Mouse (Mus musculus) CH12.LX (cell line): ENCODE results near the gene Slc5a11. TPM values are rescaled to one million over a fixed set of nuclear protein-coding genes. Genes with fewer than 3 reads are reported as not detected.

Experiments
- DNase-seq: peaks from one replicate; pipeline ENCODE4 v3.0.0-alpha.2; 2013; ENCODE audit errors: extremely low read depth
- H3K27ac ChIP-seq: 2 replicates; pipeline ENCODE4 v1.5.1; 2012; ENCODE audit warnings: low read depth, mild to moderate bottlenecking, control low read depth, moderate library complexity; ENCODE audit not compliant: insufficient read depth
- H3K27me3 ChIP-seq: replicated peaks from 2 replicates; pipeline ENCODE3; 2012; ENCODE audit warnings: inconsistent platforms
- H3K36me3 ChIP-seq, 2 experiments: replicated peaks in 1 of 2; 2 replicates each; pipeline versions ENCODE3 to v1.6.1; 2012; ENCODE audit warnings: inconsistent platforms in 1 of 2, low read length in 1 of 2, mild to moderate bottlenecking in 1 of 2, mixed read lengths in 1 of 2, moderate library complexity in 1 of 2; ENCODE audit not compliant: control insufficient read depth in 1 of 2, insufficient read depth in 1 of 2
- H3K4me1 ChIP-seq, 2 experiments: 2 replicates each; pipeline ENCODE4 v1.6.1; 2012; ENCODE audit warnings: inconsistent platforms in 1 of 2, moderate library complexity in 1 of 2; ENCODE audit not compliant: insufficient read depth in 2 of 2, control insufficient read depth in 1 of 2
- H3K4me2 ChIP-seq: 2 replicates; pipeline ENCODE4 v1.6.1; 2012; ENCODE audit warnings: low read depth, mild to moderate bottlenecking, control low read depth; ENCODE audit not compliant: poor library complexity, insufficient read depth, severe bottlenecking
- H3K4me3 ChIP-seq, 3 experiments: fragments of 150-350 bp in 1 of 3; sonication (generic) in 1 of 3; replicated peaks in 1 of 3; 2 replicates each; pipeline versions ENCODE3 to v1.5.1; 2011 to 2012; ENCODE audit warnings: low read depth in 2 of 3, low read length in 2 of 3, mild to moderate bottlenecking in 2 of 3, moderate library complexity in 2 of 3, control low read depth in 1 of 3, improper control_type of control experiment in 1 of 3, inconsistent platforms in 1 of 3, mixed read lengths in 1 of 3; ENCODE audit not compliant: poor library complexity in 1 of 3
- H3K79me2 ChIP-seq: replicated peaks from 2 replicates; pipeline ENCODE4 v1.6.1; 2012; ENCODE audit warnings: mild to moderate bottlenecking, moderate library complexity; ENCODE audit not compliant: control insufficient read depth, poor library complexity, insufficient read depth, severe bottlenecking; ENCODE audit errors: extremely low read depth
- H3K9ac ChIP-seq: 2 replicates; pipeline ENCODE4 v1.6.1; 2012; ENCODE audit warnings: low read depth, mild to moderate bottlenecking, control low read depth, moderate library complexity; ENCODE audit not compliant: insufficient read depth
- H3K9me3 ChIP-seq: replicated peaks from 2 replicates; pipeline ENCODE3; 2012; ENCODE audit warnings: low read length, inconsistent platforms, mixed read lengths
- BHLHE40 ChIP-seq: IDR thresholded peaks from 2 replicates; pipeline ENCODE4 v1.6.1; 2011; ENCODE audit warnings: mild to moderate bottlenecking, low read depth, low read length, improper control_type of control experiment
- CHD2 ChIP-seq: IDR thresholded peaks from 2 replicates; pipeline ENCODE4 v1.6.1; 2011; ENCODE audit warnings: low read length, improper control_type of control experiment
- CTCF ChIP-seq, 2 experiments: IDR thresholded peaks in 1 of 2; conservative IDR thresholded peaks in 1 of 2; 2 replicates each; pipeline ENCODE4 v1.5.1; 2011 to 2012; ENCODE audit warnings: low read depth in 2 of 2, low read length in 2 of 2, improper control_type of control experiment in 1 of 2, inconsistent platforms in 1 of 2, mild to moderate bottlenecking in 1 of 2, moderate library complexity in 1 of 2
- E2F4 ChIP-seq: IDR thresholded peaks from 2 replicates; pipeline ENCODE4 v1.6.1; 2011; ENCODE audit warnings: low read depth, low read length, improper control_type of control experiment; ENCODE audit not compliant: insufficient replicate concordance
- ELF1 ChIP-seq: IDR thresholded peaks from 2 replicates; pipeline ENCODE4 v1.6.1; 2014; ENCODE audit warnings: low read depth, mild to moderate bottlenecking, inconsistent platforms, low read length, improper control_type of control experiment
- EP300 ChIP-seq: IDR thresholded peaks from 2 replicates; pipeline ENCODE4 v1.6.1; 2011; ENCODE audit warnings: low read length, improper control_type of control experiment
- ETS1 ChIP-seq: conservative IDR thresholded peaks from 2 replicates; pipeline ENCODE4 v1.6.1; 2012; ENCODE audit warnings: low read depth, mild to moderate bottlenecking, inconsistent platforms, low read length, improper control_type of control experiment, moderate library complexity
- GABPA ChIP-seq: IDR thresholded peaks from 2 replicates; pipeline ENCODE4 v1.6.1; 2012; ENCODE audit warnings: low read depth, low read length, improper control_type of control experiment, inconsistent platforms; ENCODE audit not compliant: insufficient replicate concordance
- HCFC1 ChIP-seq: IDR thresholded peaks from 2 replicates; pipeline ENCODE4 v1.6.1; 2012; ENCODE audit warnings: low read depth, mild to moderate bottlenecking, inconsistent platforms, low read length, improper control_type of control experiment
- JUND ChIP-seq: conservative IDR thresholded peaks from 2 replicates; pipeline ENCODE4 v1.6.1; 2011; ENCODE audit warnings: low read depth, low read length, improper control_type of control experiment
- MAFK ChIP-seq: IDR thresholded peaks from 2 replicates; pipeline ENCODE4 v1.6.1; 2011; ENCODE audit warnings: low read length, improper control_type of control experiment; ENCODE audit not compliant: insufficient replicate concordance
- MAX ChIP-seq: IDR thresholded peaks from 2 replicates; pipeline ENCODE4 v1.6.1; 2011; ENCODE audit warnings: low read length, improper control_type of control experiment
- MEF2A ChIP-seq: IDR thresholded peaks from 2 replicates; pipeline ENCODE4 v1.6.1; 2014; ENCODE audit warnings: low read depth, mild to moderate bottlenecking, inconsistent platforms, low read length, improper control_type of control experiment, borderline replicate concordance
- MXI1 ChIP-seq: IDR thresholded peaks from 2 replicates; pipeline ENCODE4 v1.6.1; 2011; ENCODE audit warnings: mild to moderate bottlenecking, low read depth, low read length, improper control_type of control experiment
- MYC ChIP-seq: IDR thresholded peaks from 2 replicates; pipeline ENCODE4 v1.6.1; 2011; ENCODE audit warnings: low read depth, mild to moderate bottlenecking, improper control_type of control experiment, low read length
- NELFE ChIP-seq: IDR thresholded peaks from 2 replicates; pipeline ENCODE4 v1.6.1; 2011; ENCODE audit warnings: low read depth, low read length, improper control_type of control experiment
- NRF1 ChIP-seq: IDR thresholded peaks from 2 replicates; pipeline ENCODE4 v1.6.1; 2014; ENCODE audit warnings: low read depth, mild to moderate bottlenecking, inconsistent platforms, low read length, improper control_type of control experiment, moderate library complexity
- PAX5 ChIP-seq: IDR thresholded peaks from 2 replicates; pipeline ENCODE4 v1.6.1; 2012; ENCODE audit warnings: low read length, inconsistent platforms, mixed read lengths
- POLR2A ChIP-seq: IDR thresholded peaks from 2 replicates; pipeline ENCODE4 v1.6.1; 2011; ENCODE audit warnings: low read depth, mild to moderate bottlenecking, improper control_type of control experiment, low read length
- SIN3A ChIP-seq: IDR thresholded peaks from 2 replicates; pipeline ENCODE4 v1.6.1; 2012; ENCODE audit warnings: low read length, improper control_type of control experiment, inconsistent platforms
- SMC3 ChIP-seq: IDR thresholded peaks from 2 replicates; pipeline ENCODE4 v1.6.1; 2011; ENCODE audit warnings: low read depth, low read length, improper control_type of control experiment
- TBP ChIP-seq: conservative IDR thresholded peaks from 2 replicates; pipeline ENCODE4 v1.6.1; 2011; ENCODE audit warnings: low read depth, low read length, improper control_type of control experiment
- TCF12 ChIP-seq: IDR thresholded peaks from 2 replicates; pipeline ENCODE4 v1.6.1; 2014; ENCODE audit warnings: low read depth, mild to moderate bottlenecking, inconsistent platforms, low read length, improper control_type of control experiment
- UBTF ChIP-seq: IDR thresholded peaks from 2 replicates; pipeline ENCODE4 v1.6.1; 2012; ENCODE audit warnings: low read depth, mild to moderate bottlenecking, inconsistent platforms, low read length, improper control_type of control experiment, moderate library complexity
- USF1 ChIP-seq: IDR thresholded peaks from 2 replicates; pipeline ENCODE4 v1.6.1; 2014; ENCODE audit warnings: low read depth, mild to moderate bottlenecking, inconsistent platforms, low read length, improper control_type of control experiment
- USF2 ChIP-seq: conservative IDR thresholded peaks from 2 replicates; pipeline ENCODE4 v1.6.1; 2011; ENCODE audit warnings: low read depth, low read length, improper control_type of control experiment
- ZC3H11A ChIP-seq: IDR thresholded peaks from 2 replicates; pipeline ENCODE4 v1.6.1; 2012; ENCODE audit warnings: low read depth, mild to moderate bottlenecking, inconsistent platforms, low read length, improper control_type of control experiment
- ZKSCAN1 ChIP-seq: IDR thresholded peaks from 2 replicates; pipeline ENCODE4 v1.6.1; 2012; ENCODE audit warnings: low read depth, inconsistent platforms, low read length, improper control_type of control experiment, borderline replicate concordance
- ZMIZ1 ChIP-seq: IDR thresholded peaks from 2 replicates; pipeline ENCODE4 v1.6.1; 2012; ENCODE audit warnings: low read depth, mild to moderate bottlenecking, inconsistent platforms, low read length, improper control_type of control experiment
- ZNF384 ChIP-seq: IDR thresholded peaks from 2 replicates; pipeline ENCODE4 v1.6.1; 2012; ENCODE audit warnings: low read depth, low read length, improper control_type of control experiment, inconsistent platforms
- dilution Hi-C: fragments of 300-500 bp; cut with MboI; formaldehyde crosslinking; loops from 2 replicates; pipeline ENCODE4 v1.14.3; 2020; ENCODE audit warnings: low sequenced_read_pairs; ENCODE audit not compliant: extremely low pct_unique_long_range_greater_than_20kb, extremely low pct_ligation_motif_present
- in situ Hi-C: fragments of 300-500 bp; cut with MboI; formaldehyde crosslinking; loops from 3 replicates; pipeline ENCODE4 v1.14.3; 2019; ENCODE audit warnings: low sequenced_read_pairs, low pct_ligation_motif_present, low pct_unique_long_range_greater_than_20kb, mixed read lengths
- polyA plus RNA-seq: library from polyadenylated mRNA; unstranded; fragments of >175 nt; gene quantifications from 2 replicates; pipeline ENCODE4 v1.2.1, GENCODE M21; 2012; ENCODE audit warnings: low read depth; ENCODE audit not compliant: insufficient read length
- total RNA-seq, 2 experiments: library from RNA; depleted of rRNA; stranded (reverse); fragments of 300-350 nt in 1 of 2; fragments of >200 nt in 1 of 2; gene quantifications; 2 replicates each; pipeline ENCODE4 v1.2.3; 2012 to 2014

The Slc5a11 gene
- total and polyA plus RNA-seq, 3 experiments, result 0.38 to 1.3 (median 1.2) TPM

DNA sequence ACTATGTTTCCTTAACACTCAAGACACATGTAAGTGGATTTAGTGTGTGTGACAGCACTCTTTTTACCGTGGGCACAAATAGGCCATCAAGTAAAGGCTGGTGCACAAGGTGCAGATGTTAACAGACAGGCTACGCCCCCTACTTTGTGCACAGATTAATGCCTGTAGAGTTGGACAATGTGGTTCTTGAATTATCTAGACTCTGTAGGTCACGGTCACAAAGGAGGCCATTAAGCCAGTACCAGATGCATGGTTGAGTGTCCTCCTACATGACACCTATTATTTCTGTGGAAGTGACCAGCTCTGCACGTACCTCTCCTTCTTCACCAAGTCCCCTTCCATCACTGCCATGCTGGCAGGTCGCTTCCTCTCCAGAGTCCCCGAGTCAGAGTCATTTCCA, 81.5 kb downstream of the Slc5a11 start:
- H3K4me2 ChIP-seq, result no peak overlapping the region
- dilution Hi-C loops (no loop called here), in situ Hi-C loops (no loop called here)
- H3K4me1 ChIP-seq, result peaks cover 0 to 20% of the 10 kb centered on the region in 2 experiments; a peak in 2 of 4 replicates
- no peak overlapping the region for H3K4me3 ChIP-seq
- H3K79me2 ChIP-seq, result no peaks in the 10 kb centered on the region; the same call in 1 of the 2 replicates
- no peaks in the 10 kb centered on the region for H3K9me3 ChIP-seq
- TF ChIP-seq NELFE (no peak), UBTF (no peak), USF1 (no peak), MYC (no peak), MEF2A (no peak)
- peaks cover 57 to 95% of the 10 kb centered on the region in 2 experiments for H3K36me3 ChIP-seq
- DNase-seq, result no peak
- H3K27ac ChIP-seq, result no peak overlapping the region
- H3K27me3 ChIP-seq, result no peaks in the 10 kb centered on the region
- H3K9ac ChIP-seq, result no peak overlapping the region

GRCm38 (mm10) chr7:123298225-123298624, 83.6 kb downstream of the Slc5a11 start:
- Histone ChIP-seq H3K27ac (no peak overlapping the region), H3K36me3 (peaks cover 53 to 91% of the 10 kb centered on the region in 2 experiments), H3K4me1 (peaks cover 0 to 7% of the 10 kb centered on the region in 2 experiments; a peak in 2 of 4 replicates)

GRCm38 (mm10) chr7:123300258-123300657, 85.7 kb downstream of the Slc5a11 start:
- Histone ChIP-seq H3K27me3 (no peaks in the 10 kb centered on the region), H3K27ac (no peak overlapping the region), H3K4me2 (no peak overlapping the region), H3K4me1 (no peaks in the 10 kb centered on the region), H3K9ac (no peak overlapping the region), H3K36me3 (peaks cover 46 to 92% of the 10 kb centered on the region in 2 experiments), H3K9me3 (no peaks in the 10 kb centered on the region), H3K4me3 (no peak overlapping the region), H3K79me2 (no peaks in the 10 kb centered on the region)
- DNase-seq, result no peak
- dilution Hi-C loops, result no loop called here
- in situ Hi-C loops, result no loop called here
- TF ChIP-seq EP300 (no peak), MYC (no peak), ZKSCAN1 (no peak), ETS1 (no peak), CHD2 (no peak), ZMIZ1 (no peak), PAX5 (no peak), SMC3 (no peak), CTCF (conservative IDR thresholded peaks at IDR 0.05 in 1 of 2, IDR thresholded peaks at IDR 0.05 in 1 of 2; ENCODE audit: low read depth in 2 of 2, low read length in 2 of 2) (no peak), MAX (no peak), USF2 (no peak), ZNF384 (no peak), ZC3H11A (no peak), MXI1 (no peak), TBP (no peak), MAFK (no peak), USF1 (no peak), NRF1 (no peak), MEF2A (no peak)

More at GRCm38 (mm10) chr7:123298225-123298624, 83.6 kb downstream of the Slc5a11 start:
- H3K4me2 ChIP-seq, result no peak overlapping the region
- no peak overlapping the region for H3K4me3 ChIP-seq
- no peak overlapping the region for H3K9ac ChIP-seq
- H3K79me2 ChIP-seq, result no peaks in the 10 kb centered on the region
- H3K27me3 ChIP-seq, result no peaks in the 10 kb centered on the region
- dilution Hi-C loops (no loop called here), in situ Hi-C loops (no loop called here)
- no peak for DNase-seq
- H3K9me3 ChIP-seq, result no peaks in the 10 kb centered on the region
- TF ChIP-seq NRF1 (no peak), SIN3A (no peak), POLR2A (no peak), JUND (no peak), GABPA (no peak), ZMIZ1 (no peak), E2F4 (no peak), TCF12 (no peak), MEF2A (no peak), USF2 (no peak), TBP (no peak), ZKSCAN1 (no peak), HCFC1 (no peak), BHLHE40 (no peak), PAX5 (no peak), ELF1 (no peak)
